Mouse (Mus musculus): ENCODE measurements around the gene Mettl25.

Mettl25 gene

GRCm38 (mm10) chr10:105753831-105754605, 87.2 kb downstream of the Mettl25 start:
- DNase-seq (ENCODE audit: extremely low spot score, low spot score), result no peak

- DNase-seq (ENCODE audit: extremely low spot score, low spot score), result no peak
These were observed 95.2 kb downstream of the Mettl25 start for GRCm38 (mm10) chr10:105746019-105746418.

DNA sequence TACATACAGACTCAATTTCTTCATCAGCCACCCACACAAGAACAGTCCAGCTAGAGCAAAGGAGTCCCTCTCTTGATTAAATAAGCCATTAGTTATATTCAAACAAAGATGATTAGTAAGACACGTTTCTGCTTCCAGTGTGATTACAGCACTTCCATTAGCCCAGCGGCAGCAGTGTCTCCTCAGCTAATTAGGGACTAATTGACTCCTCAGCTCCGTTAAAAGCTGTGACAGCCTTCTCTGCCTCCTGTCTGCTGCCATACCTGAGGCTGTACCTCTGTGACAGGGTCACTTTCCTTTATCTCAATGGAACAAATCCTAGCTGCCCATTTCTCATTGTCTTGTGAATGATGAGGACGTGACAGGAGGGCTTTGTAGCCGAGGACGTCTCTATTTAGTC, 99.4 kb downstream of the Mettl25 start:
- no peak for DNase-seq (ENCODE audit: extremely low spot score, low spot score)

GRCm38 (mm10) chr10:105738942-105739341, 102.2 kb downstream of the Mettl25 start:
- no peak for DNase-seq (ENCODE audit: extremely low spot score, low spot score)

DNA sequence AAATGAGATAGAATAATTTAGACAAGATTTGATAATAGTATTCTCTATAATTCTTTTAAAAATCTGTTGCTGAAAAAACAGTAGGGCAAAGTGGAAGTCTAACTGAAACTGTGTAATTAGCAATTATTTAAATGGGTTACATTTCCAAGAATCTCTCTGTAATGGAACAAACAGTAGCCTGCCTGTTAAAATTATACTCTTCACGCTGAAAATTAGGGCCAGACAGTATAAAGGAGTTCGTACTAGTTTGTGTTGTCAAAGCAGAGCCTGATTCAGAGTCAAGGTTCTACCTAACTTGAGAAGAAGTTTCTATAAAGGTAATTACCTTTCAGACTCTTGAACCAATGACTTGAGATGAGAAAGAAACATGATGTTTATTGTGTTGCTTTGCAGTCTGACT, 113.4 kb downstream of the Mettl25 start:
- DNase-seq (ENCODE audit: extremely low spot score, low spot score), result no peak

DNA sequence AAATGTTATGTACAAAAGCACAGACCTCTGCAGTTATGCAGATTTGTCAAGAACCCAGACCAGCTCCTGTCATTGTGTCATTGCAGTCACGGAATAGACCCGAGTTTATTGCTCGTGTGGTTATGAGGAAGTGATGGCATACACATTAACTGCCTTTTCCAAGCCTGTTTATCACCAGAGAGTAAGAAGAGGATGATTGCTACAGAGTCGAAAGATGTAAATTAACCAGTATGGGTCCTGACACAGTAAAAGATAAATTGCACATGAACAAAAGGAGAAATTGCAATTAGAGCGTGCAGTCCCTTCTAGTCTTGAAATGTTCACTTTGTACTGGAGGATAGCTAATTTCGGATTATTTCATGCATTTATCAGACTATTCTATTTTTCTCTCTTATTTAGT, 113.8 kb downstream of the Mettl25 start:
- DNase-seq (ENCODE audit: extremely low spot score, low spot score), result no peak

- peak; percentile 49 for DNase-seq (ENCODE audit: extremely low spot score, low spot score)
These were observed 126.3 kb downstream of the Mettl25 start for GRCm38 (mm10) chr10:105714844-105715243.

- DNase-seq (ENCODE audit: extremely low spot score, low spot score), result no peak
These were observed 126.8 kb downstream of the Mettl25 start for GRCm38 (mm10) chr10:105714366-105714765.

GRCm38 (mm10) chr10:105713222-105713621, 128.0 kb downstream of the Mettl25 start:
- DNase-seq (ENCODE audit: extremely low spot score, low spot score), result no peak

Data from neural tube, embryonic 10.5 days (tissue).